Mouse (Mus musculus) kidney, embryonic 14.5 days (tissue): ENCODE measurements around the gene Rock2. TPM values are rescaled to one million over a fixed set of nuclear protein-coding genes. Genes with fewer than 3 reads are reported as not detected.

Experiments used
- ATAC-seq: fragments of 200-750 bp; cut with Nextera tagmentation; 2 replicates; pipeline ENCODE4 v1.8.0; 2017; ENCODE audit warnings: moderate number of reproducible peaks, mild to moderate bottlenecking, moderate TSS enrichment, moderate library complexity; ENCODE audit not compliant: low FRiP score, low TSS enrichment
- H3K27ac ChIP-seq: fragments of 300-500 bp; sonication (generic); 2 replicates; pipeline ENCODE4 v1.5.1; 2014; ENCODE audit warnings: low read depth, mild to moderate bottlenecking, low read length, moderate library complexity, mixed read lengths
- H3K27me3 ChIP-seq: fragments of 300-500 bp; sonication (generic); 2 replicates; pipeline ENCODE4 v1.6.1; 2014; ENCODE audit warnings: mild to moderate bottlenecking, low read length; ENCODE audit not compliant: control insufficient read depth, insufficient read depth
- H3K36me3 ChIP-seq: fragments of 300-500 bp; sonication (generic); 2 replicates; pipeline ENCODE4 v1.6.1; 2014; ENCODE audit warnings: low read length, mixed read lengths; ENCODE audit not compliant: control insufficient read depth, insufficient read depth
- H3K4me1 ChIP-seq: fragments of 300-500 bp; sonication (generic); 2 replicates; pipeline ENCODE4 v1.6.1; 2014; ENCODE audit warnings: low read length, mixed read lengths; ENCODE audit not compliant: control insufficient read depth, insufficient read depth
- H3K4me2 ChIP-seq: fragments of 300-500 bp; sonication (generic); replicated peaks from 2 replicates; pipeline ENCODE4 v1.6.1; 2014; ENCODE audit warnings: low read depth, mild to moderate bottlenecking, low read length
- H3K4me3 ChIP-seq: fragments of 300-500 bp; sonication (generic); 2 replicates; pipeline ENCODE4 v1.5.1; 2014; ENCODE audit warnings: mild to moderate bottlenecking, low read length
- H3K9ac ChIP-seq: fragments of 300-500 bp; sonication (generic); 2 replicates; pipeline ENCODE4 v1.6.1; 2014; ENCODE audit warnings: low read depth, mild to moderate bottlenecking, low read length, moderate library complexity
- H3K9me3 ChIP-seq: fragments of 300-500 bp; sonication (generic); 2 replicates; pipeline ENCODE4 v1.6.1; 2016; ENCODE audit warnings: low read length; ENCODE audit not compliant: control insufficient read depth
- WGBS: fragments of 180-500 bp; shearing (Covaris S2); extraction: QIAGEN DNeasy Blood & Tissue Kit; methylation state at CpG from one replicate; pipeline ENCODE4 v1.1.7; 2014; 5-methylcytosine and 5-hydroxymethylcytosine counted together
- polyA plus RNA-seq: library from polyadenylated mRNA; unstranded; fragments of >200 nt; fragmentation: Nextera tagmentation; extraction: Ambion mirVana; gene quantifications from 2 replicates; pipeline ENCODE4 v1.2.1, GENCODE M21; 2014

Rock2 gene
- polyA plus RNA-seq, 1 experiment from 2014 or later: 22.3 TPM

- Histone ChIP-seq H3K9ac (no peak overlapping the region), H3K4me1 (no peaks in the 10 kb centered on the region; the same call in 1 of the 2 replicates), H3K9me3 (no peaks in the 10 kb centered on the region), H3K4me3 (no peak overlapping the region), H3K27ac (no peak overlapping the region), H3K36me3 (no peaks in the 10 kb centered on the region), H3K4me2 (no peak overlapping the region), H3K27me3 (no peaks in the 10 kb centered on the region)
- no peak for ATAC-seq
- WGBS: 86% methylated on average over 2 of the region's 2 CpGs
Observed at GRCm38 (mm10) chr12:16903949-16904635, 9.4 kb downstream of the Rock2 start.

- H3K4me3 ChIP-seq: no peak overlapping the region
- no peaks in the 10 kb centered on the region for H3K36me3 ChIP-seq
- H3K9ac ChIP-seq: no peak overlapping the region
- 98% methylated on average over 1 of the region's 1 CpGs for WGBS
- H3K4me1 ChIP-seq: no peaks in the 10 kb centered on the region
- H3K27ac ChIP-seq: no peak overlapping the region
- no peaks in the 10 kb centered on the region for H3K27me3 ChIP-seq
- no peak for ATAC-seq
- H3K4me2 ChIP-seq: no peak overlapping the region
- H3K9me3 ChIP-seq: no peaks in the 10 kb centered on the region
Observed at GRCm38 (mm10) chr12:16907282-16907846, 12.7 kb downstream of the Rock2 start.

- no peaks in the 10 kb centered on the region for H3K4me1 ChIP-seq
- no peaks in the 10 kb centered on the region for H3K36me3 ChIP-seq
- no peak overlapping the region for H3K4me3 ChIP-seq
- WGBS: 91% methylated on average over 1 of the region's 1 CpGs
- H3K27ac ChIP-seq: no peak overlapping the region
- no peak for ATAC-seq
- H3K9me3 ChIP-seq: no peaks in the 10 kb centered on the region
- H3K4me2 ChIP-seq: no peak overlapping the region
- no peak overlapping the region for H3K9ac ChIP-seq
- H3K27me3 ChIP-seq: no peaks in the 10 kb centered on the region
Observed at GRCm38 (mm10) chr12:16907953-16908648, 13.4 kb downstream of the Rock2 start.

- WGBS: 90% methylated on average over 2 of the region's 3 CpGs
- no peak overlapping the region for H3K9ac ChIP-seq
Observed at GRCm38 (mm10) chr12:16911524-16911923, 16.8 kb downstream of the Rock2 start.

GRCm38 (mm10) chr12:16912600-16912999 lies 17.9 kb downstream of the Rock2 start:
- 94% methylated on average over 3 of the region's 3 CpGs for WGBS

More at GRCm38 (mm10) chr12:16911524-16911923, 16.8 kb downstream of the Rock2 start:
- Histone ChIP-seq H3K4me2 (no peak overlapping the region), H3K4me1 (no peaks in the 10 kb centered on the region), H3K36me3 (no peaks in the 10 kb centered on the region), H3K9me3 (no peaks in the 10 kb centered on the region), H3K27ac (no peak overlapping the region), H3K27me3 (no peaks in the 10 kb centered on the region), H3K4me3 (no peak overlapping the region)
- no peak for ATAC-seq

GRCm38 (mm10) chr12:16920186-16920860 lies 25.6 kb downstream of the Rock2 start:
- Histone ChIP-seq H3K27ac (no peak overlapping the region), H3K4me3 (no peak overlapping the region), H3K27me3 (no peaks in the 10 kb centered on the region), H3K4me2 (no peak overlapping the region), H3K9ac (no peak overlapping the region), H3K9me3 (no peaks in the 10 kb centered on the region), H3K4me1 (no peaks in the 10 kb centered on the region), H3K36me3 (no peaks in the 10 kb centered on the region)
- no peak for ATAC-seq

More at GRCm38 (mm10) chr12:16912600-16912999, 17.9 kb downstream of the Rock2 start:
- no peaks in the 10 kb centered on the region for H3K4me1 ChIP-seq
- no peak overlapping the region for H3K4me2 ChIP-seq
- H3K36me3 ChIP-seq: no peaks in the 10 kb centered on the region
- H3K27me3 ChIP-seq: no peaks in the 10 kb centered on the region
- no peak overlapping the region for H3K9ac ChIP-seq
- H3K27ac ChIP-seq: no peak overlapping the region
- no peaks in the 10 kb centered on the region for H3K9me3 ChIP-seq
- ATAC-seq: no peak
- no peak overlapping the region for H3K4me3 ChIP-seq

GRCm38 (mm10) chr12:16927889-16928288 lies 33.2 kb downstream of the Rock2 start:
- Histone ChIP-seq H3K9ac (no peak overlapping the region), H3K27ac (no peak overlapping the region), H3K4me1 (no peaks in the 10 kb centered on the region), H3K4me3 (no peak overlapping the region), H3K4me2 (no peak overlapping the region), H3K9me3 (no peaks in the 10 kb centered on the region), H3K36me3 (peaks cover 6% of the 10 kb centered on the region; the same call in 1 of the 2 replicates), H3K27me3 (no peaks in the 10 kb centered on the region)
- WGBS: 90% methylated on average over 2 of the region's 2 CpGs
- ATAC-seq: no peak

- 79% methylated on average over 1 of the region's 1 CpGs for WGBS
Observed at GRCm38 (mm10) chr12:16934423-16934822, 39.7 kb downstream of the Rock2 start.

More at GRCm38 (mm10) chr12:16934423-16934822, 39.7 kb downstream of the Rock2 start:
- no peak overlapping the region for H3K4me2 ChIP-seq
- no peak for ATAC-seq
- H3K27me3 ChIP-seq: no peaks in the 10 kb centered on the region
- H3K27ac ChIP-seq: no peak overlapping the region
- H3K4me1 ChIP-seq: no peaks in the 10 kb centered on the region
- H3K9ac ChIP-seq: no peak overlapping the region
- H3K4me3 ChIP-seq: no peak overlapping the region
- peaks cover 4% of the 10 kb centered on the region; the same call in 1 of the 2 replicates for H3K36me3 ChIP-seq
- H3K9me3 ChIP-seq: no peaks in the 10 kb centered on the region
